Mouse (Mus musculus) right cerebral cortex, postnatal 10 days (tissue): ENCODE measurements around the gene Urb1.
A peak's percentile ranks its signal among the peaks of the same experiment; 100 is the strongest.

Experiments used
- DNase-seq, 2 experiments: peaks; one replicate each; pipeline ENCODE4 v3.0.0; 2021; ENCODE audit warnings: low spot score in 2 of 2

Urb1 gene

DNA sequence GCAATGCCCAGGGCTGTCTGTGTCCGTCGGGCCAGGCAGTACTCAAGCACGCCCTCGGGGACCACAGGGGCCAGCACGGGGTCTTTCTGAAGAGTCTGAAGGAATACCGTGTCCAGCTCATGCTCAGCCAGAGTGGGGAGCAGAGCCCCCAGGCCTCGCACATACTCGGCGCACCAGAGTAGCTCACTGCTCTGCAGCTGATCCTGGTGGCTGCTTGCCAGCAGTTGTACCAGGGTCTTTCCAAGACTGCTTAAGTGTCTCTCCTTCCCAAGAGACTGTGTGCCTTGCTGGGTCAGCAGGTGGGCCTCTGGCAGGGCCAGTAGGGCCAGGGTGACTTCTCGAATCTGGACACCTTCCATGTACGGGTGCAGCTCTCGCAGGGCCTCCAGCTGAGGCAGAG is 36.0 kb downstream of the Urb1 start:
- no peak for DNase-seq

DNA sequence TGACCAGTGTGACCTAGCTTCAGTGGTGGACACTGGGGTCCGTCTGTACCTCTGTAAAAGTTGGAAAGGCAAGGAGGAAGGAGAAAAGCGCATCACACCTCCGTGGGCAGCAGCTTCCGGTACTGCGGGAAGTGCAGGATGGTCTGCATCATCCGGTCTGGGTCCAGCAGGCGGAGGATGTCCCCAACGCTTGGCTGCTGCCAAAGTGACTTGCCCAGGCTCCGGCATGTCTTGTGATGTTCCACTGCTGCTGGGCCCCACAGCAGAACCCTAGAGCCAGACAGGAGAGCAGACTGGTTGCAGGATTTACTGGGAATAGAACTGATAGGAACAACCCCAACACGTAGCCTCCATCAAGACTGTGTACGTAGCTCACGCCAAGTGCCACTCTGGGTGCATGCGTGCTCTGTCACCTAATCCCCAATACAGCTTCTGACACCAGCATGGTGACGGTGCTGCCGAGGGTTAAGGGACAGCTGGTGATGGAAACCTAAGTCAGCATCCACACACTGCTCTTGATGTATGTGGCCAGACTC is 43.2 kb downstream of the Urb1 start:
- no peak for DNase-seq

- no peak for DNase-seq
Observed at GRCm38 (mm10) chr16:90765195-90765877, 44.9 kb downstream of the Urb1 start.

GRCm38 (mm10) chr16:90760515-90760914 is 49.7 kb downstream of the Urb1 start:
- DNase-seq: no peak

DNA sequence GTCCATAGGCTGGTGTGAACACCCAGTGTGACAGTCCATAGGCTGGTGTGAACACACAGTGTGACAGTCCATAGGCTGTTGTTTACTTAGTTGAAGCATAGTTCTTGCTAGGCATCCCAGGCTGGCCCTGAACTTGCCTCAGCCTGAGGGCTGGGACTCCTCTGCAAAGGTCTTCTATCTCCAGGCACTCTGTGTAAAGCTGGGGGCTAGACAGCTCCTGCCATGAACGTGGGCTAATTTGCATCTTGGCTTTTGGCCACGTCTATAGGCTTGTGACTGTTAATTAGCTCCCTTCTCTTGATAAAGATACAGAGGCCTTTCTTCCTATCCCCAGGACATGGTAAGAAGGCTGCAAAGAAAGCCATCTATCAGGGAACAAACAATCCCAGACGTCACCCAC is 50.9 kb downstream of the Urb1 start:
- DNase-seq: no peak

DNA sequence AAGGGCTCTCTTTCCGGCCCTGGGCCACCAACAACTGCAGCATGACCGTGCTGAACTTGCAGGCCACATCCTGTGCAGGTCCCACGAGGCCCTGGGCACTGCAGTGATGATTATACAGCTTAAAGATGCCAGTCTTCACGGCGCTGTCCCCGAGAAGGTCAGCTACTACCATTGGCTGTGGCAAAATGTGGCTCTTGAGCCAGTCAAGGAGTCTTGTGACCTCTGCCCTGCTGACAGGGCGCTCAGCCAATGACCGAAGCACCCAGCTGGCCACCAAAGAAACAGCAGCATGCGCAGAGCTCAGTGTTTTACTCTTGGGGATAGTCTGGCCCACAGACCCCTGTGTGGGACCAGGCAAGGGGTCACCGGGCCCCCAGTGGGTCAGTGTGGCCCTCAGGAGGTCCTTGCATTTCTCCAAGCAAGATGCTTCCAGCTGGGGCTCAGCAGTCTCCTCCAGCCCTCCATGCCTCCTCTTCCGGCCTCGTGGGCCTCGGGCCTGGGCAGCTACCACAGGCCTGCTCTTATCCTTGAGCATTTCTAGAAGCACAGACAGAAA is 56.7 kb downstream of the Urb1 start:
- DNase-seq: no peak

DNA sequence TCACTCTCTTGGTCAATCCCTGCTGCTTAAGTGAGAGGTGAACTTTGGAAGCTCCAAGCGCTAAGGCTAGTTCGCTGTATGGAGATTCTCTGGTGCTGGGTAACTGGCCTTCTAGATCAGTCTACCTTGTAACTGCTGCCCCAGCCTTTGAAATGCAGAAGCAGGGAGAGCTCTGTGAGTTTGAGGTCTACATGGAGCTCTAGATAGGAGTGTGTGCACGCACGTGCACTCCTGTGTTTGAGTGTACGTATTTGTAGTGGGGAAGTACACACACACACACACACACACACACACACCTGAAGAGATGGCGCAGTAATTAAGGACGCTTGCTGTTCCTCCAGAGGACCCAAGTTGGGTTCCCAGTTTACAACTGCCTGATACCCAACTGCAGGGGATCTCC is 62.0 kb downstream of the Urb1 start:
- DNase-seq: no peak

GRCm38 (mm10) chr16:90747143-90747542 is 63.1 kb downstream of the Urb1 start:
- peak; percentile 48 to 59 for DNase-seq

DNA sequence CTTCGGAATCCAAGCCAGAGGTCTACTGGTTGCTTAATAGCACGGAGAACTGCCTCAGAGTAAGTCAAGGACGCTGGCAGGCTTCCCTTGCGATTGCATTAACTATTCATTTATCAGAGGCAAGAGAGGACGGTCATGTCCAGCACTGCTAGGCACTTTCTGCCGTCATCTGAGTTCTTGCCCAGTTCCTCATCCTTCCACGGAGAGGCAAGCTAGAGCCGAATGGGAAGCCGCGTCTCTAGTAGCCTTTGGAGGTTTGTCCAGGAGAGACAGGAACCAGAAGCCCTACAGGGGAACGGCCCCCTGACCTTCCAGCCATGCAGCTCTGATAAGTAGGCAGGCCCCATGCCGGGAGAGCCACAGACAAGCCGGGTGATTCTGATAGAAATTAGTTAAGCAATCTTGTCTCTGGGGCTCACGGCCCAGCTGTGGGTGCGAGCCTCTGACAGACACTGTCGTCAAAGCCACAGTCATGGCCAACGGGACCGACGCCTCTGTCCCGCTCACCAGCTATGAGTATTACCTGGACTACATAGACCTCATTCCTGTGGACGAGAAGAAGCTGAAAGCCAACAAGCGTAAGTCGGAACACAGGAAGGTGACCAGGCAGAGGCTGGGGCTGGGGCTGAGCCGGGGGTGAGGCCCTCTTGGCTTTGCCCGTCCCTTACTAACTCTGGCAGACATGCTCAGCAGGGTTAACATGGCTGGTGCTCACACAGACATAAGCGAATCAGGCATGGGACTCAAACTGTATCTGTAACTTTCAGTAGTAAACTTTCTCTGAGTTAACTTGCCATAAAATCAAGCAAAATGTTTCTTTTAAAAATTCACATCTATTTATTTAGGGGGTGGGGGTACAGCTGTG is 71.9 kb downstream of the Urb1 start, which contains the start of gene Mrap:
TSS of gene Mrap (plus strand) at position 116 of the 865 bp plus-strand sequence.
- DNase-seq: no peak

GRCm38 (mm10) chr16:90736672-90737270 is 73.4 kb downstream of the Urb1 start:
- no peak for DNase-seq

GRCm38 (mm10) chr16:90735611-90736010 is 74.6 kb downstream of the Urb1 start:
- no peak for DNase-seq

DNA sequence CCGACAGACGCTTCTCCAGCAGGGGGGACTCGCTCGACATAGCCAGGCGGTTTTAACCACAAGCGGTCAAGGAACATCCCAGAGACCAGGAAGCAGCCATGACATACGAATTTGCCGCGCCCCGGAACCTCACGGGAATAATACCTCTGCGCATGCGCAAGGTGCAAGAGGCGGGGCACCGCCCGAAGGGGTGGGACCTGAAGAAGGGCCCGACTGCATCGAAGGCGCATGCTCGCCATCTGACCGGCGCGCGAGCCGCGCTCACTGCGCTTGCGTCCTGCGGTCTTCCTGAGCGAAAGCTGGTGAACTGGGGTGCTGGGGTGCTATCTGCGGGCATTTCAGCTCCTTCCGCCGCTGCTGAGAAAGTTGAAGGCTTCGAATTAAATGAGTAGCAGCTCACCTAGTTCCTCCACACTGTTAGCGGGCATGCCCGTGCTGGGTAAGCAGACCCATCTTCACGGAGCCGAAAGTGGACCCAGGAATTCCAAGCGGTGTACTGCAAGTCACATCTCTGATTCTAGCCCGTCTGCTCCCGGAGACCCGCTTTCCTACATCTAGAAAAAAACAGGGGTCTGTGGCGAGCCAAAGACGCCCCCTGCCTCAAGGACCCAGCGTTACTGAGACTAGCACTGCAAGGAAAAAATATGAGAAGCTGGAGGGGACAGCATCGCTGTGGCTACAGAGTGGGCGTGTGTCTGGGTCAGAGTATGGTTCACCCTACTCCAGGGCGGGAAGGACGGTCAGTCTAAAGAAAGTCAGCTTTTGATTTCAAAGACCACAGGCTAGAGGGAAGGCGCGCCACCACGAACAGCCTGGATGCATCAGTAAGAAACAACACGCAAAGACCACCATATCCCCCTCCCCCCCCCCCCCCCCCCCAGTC is 82.7 kb downstream of the Urb1 start, which contains the start of gene Mis18a:
TSS of gene Mis18a (minus strand) at position 172 of the 883 bp plus-strand sequence.
- peak; percentile 97 to 98 for DNase-seq

DNA sequence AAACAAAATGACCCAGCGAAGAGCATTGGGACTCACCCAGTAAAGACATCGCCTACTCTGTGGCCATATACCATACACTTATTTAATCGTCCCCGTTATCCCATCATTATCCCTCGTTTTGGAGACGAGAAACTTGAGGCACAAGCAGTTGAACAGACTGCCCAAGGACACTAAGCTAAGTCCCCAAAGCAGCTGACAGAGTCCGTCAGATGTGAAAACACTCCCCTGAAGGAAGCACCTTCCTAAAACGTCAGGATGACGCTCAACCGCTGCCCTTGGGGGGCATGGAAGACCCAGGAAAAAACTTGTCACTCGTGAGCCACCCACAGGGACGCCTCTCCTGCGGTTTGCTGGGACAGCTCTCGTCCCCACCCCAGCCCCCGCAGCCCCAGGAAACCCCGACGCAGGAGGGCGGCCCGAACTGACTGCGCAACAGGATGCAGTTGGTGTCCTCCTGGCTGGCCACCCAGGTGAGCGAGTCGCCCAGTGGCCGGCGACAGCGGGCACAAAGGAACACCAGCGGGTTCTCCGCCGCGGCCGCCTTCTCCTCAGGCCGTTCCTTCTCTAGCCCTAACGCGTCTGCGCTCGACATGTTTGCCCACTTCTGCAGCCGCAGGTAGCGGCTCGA is 83.5 kb downstream of the Urb1 start:
- no peak for DNase-seq

- DNase-seq: no peak
Observed at GRCm38 (mm10) chr16:90724051-90724450, 86.2 kb downstream of the Urb1 start.

- DNase-seq: no peak
Observed at GRCm38 (mm10) chr16:90710313-90710712, 99.9 kb downstream of the Urb1 start.

DNA sequence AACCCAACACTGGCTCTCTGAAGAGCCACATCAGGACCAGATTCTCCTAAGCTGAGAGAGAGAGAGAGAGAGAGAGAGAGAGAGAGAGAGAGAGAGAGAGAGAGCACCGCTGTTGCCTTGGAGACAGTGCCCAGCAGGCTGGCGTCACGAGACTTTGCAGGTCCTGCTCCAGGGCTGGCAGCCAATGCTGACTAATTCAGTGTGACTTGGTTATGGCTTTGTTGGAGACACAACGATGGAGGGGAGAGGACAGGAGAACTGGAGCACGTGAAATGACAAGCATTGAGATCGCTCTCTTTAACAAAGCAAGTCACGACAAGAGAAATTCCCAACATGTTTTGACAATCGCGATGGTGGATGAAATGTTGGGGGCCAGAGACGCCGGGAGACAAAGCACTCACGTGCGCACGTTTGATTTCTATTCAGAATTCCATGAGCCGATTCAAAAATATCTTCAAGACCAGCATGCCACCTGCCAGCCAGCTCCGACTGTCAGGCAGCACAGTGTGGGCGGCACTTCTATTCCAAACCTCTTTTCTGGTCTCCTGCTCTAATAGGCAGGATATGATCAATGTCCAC is 100.4 kb downstream of the Urb1 start:
- DNase-seq: peak; percentile 91 to 93

DNA sequence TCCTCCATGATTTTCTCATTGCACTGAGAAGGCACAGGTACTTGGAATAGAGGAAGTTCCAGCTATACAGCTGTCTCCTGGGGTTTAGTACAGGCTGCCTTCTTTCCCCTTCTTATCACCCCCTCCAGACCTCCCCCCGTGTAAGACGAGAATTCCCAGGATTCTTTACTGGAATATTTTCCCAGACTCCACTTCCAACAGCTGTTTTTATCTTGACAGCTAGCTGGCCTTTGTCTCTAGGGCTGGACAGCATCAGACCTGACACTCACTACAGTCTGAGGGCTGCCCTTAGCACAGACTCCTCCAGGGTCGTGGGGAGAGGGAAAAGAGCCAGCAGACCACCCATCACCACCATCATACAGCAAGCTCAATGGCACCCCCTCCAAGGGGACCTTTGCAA is 103.9 kb downstream of the Urb1 start:
- no peak for DNase-seq

- no peak for DNase-seq
Observed at GRCm38 (mm10) chr16:90704161-90704825, 105.9 kb downstream of the Urb1 start.

DNA sequence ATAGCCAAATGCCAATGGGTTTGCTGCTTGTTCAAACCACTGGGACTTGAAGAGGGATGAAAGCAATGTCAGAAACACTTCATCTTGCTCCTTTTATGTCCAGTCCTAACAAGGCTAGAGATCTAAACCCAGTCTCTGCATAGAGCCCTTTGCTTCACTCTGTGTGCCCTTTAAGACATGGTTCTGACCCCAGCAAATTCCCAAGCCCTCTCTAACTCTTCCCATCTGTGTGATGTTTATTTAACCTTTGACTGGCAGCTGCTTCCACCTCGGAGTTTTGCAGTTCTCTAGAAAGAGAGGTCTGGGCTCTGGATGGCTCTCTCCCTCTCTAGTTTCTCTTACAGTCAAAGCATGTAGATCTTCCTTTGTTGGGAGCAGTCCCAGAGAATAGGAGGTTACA is 106.6 kb downstream of the Urb1 start:
- DNase-seq: no peak

GRCm38 (mm10) chr16:90701541-90701940 is 108.7 kb downstream of the Urb1 start:
- DNase-seq: no peak
